In genomic region chr4:29152134-29152867, GRCm38 (mm10) we compare ENCODE assay signal across 20 mouse cellular contexts.
DNase-seq lines count a peak whose midpoint lies in the region; ATAC-seq and TF ChIP-seq lines count a peak whose summit lies in the region.
"Had no signal": no experiment of that assay in that cellular context is flagged by ENCODE, and none has a peak within 500 bp of the region (broad histone marks: within the 10 kb centered on the region; RNA-seq: fewer than 3 reads in every experiment).

No protein-coding gene starts in this region.

- no peaks in the 10 kb centered on the region for H3K4me1 ChIP-seq in testis, adult 2 months (ENCODE audit: control insufficient read depth, insufficient read depth, low read length)
- H3K4me1 ChIP-seq in intestine, postnatal 0 days (replicated peaks; ENCODE audit: control insufficient read depth, insufficient read depth, low read length), result 0 out of 2 replicates have a peak, but pooled peaks cover 4% of the 10 kb centered on the region
- no peaks in the 10 kb centered on the region; the same call in 1 of the 2 replicates for H3K4me1 ChIP-seq in small intestine, adult 2 months (ENCODE audit: control insufficient read depth, insufficient read depth, insufficient read length, low read length)
- H3K4me1 ChIP-seq: forebrain, embryonic 13.5 days; heart, embryonic 13.5 days; liver, embryonic 13.5 days; neural tube, embryonic 12.5 days had no signal

- no peak overlapping the region for H3K4me2 ChIP-seq in intestine, postnatal 0 days (replicated peaks; ENCODE audit: low read depth)
- H3K4me2 ChIP-seq: forebrain, embryonic 13.5 days; heart, embryonic 13.5 days; liver, embryonic 13.5 days; midbrain, embryonic 11.5 days; neural tube, embryonic 12.5 days had no signal

- no peaks in the 10 kb centered on the region for H3K36me3 ChIP-seq in testis, adult 2 months (ENCODE audit: control insufficient read depth, insufficient read depth, low read length)
- no peaks in the 10 kb centered on the region for H3K36me3 ChIP-seq in intestine, postnatal 0 days (ENCODE audit: control insufficient read depth, insufficient read depth)
- no peaks in the 10 kb centered on the region for H3K36me3 ChIP-seq in small intestine, adult 2 months (ENCODE audit: control insufficient read depth, insufficient read depth, low read length)
- H3K36me3 ChIP-seq: heart, embryonic 13.5 days; liver, embryonic 13.5 days; neural tube, embryonic 12.5 days had no signal

- 0 out of 2 replicates have a peak overlapping the region, but pooled peaks have one; percentile 12 for H3K27ac ChIP-seq in testis, adult 2 months (ENCODE audit: control insufficient read depth, insufficient read depth, low read depth, low read length)
- peak overlapping the region; percentile 54; the same call in 1 of the 2 replicates for H3K27ac ChIP-seq in intestine, postnatal 0 days (ENCODE audit: low read depth, low read length)
- H3K27ac ChIP-seq in small intestine, adult 2 months (ENCODE audit: insufficient read depth, low read depth, low read length), result peak overlapping the region; percentile 52
- H3K27ac ChIP-seq: forebrain, embryonic 13.5 days; heart, embryonic 13.5 days; liver, embryonic 13.5 days; neural tube, embryonic 12.5 days had no signal

- no peak overlapping the region for H3K4me3 ChIP-seq in testis, adult 2 months (ENCODE audit: control insufficient read depth, low read depth, low read length)
- H3K4me3 ChIP-seq in intestine, postnatal 0 days (ENCODE audit: low read depth, low read length), result no peak overlapping the region
- H3K4me3 ChIP-seq in small intestine, adult 2 months (ENCODE audit: low read depth, low read length), result no peak overlapping the region
- H3K4me3 ChIP-seq: forebrain, embryonic 13.5 days; heart, embryonic 13.5 days; liver, embryonic 13.5 days; neural tube, embryonic 12.5 days had no signal

- H3K27me3 ChIP-seq in testis, adult 2 months (ENCODE audit: control insufficient read depth, insufficient read depth, low read length), result no peaks in the 10 kb centered on the region
- H3K27me3 ChIP-seq in intestine, postnatal 0 days (replicated peaks; ENCODE audit: control insufficient read depth, insufficient read depth, low read length), result no peaks in the 10 kb centered on the region
- no peaks in the 10 kb centered on the region for H3K27me3 ChIP-seq in small intestine, adult 2 months (ENCODE audit: control insufficient read depth, insufficient read depth, low read length)
- H3K27me3 ChIP-seq: forebrain, embryonic 13.5 days; heart, embryonic 13.5 days; liver, embryonic 13.5 days; neural tube, embryonic 12.5 days had no signal

- H3K9ac ChIP-seq in intestine, postnatal 0 days (ENCODE audit: low read depth, low read length), result no peak overlapping the region
- H3K9ac ChIP-seq: forebrain, embryonic 13.5 days; heart, embryonic 13.5 days; liver, embryonic 13.5 days; neural tube, embryonic 12.5 days had no signal

- TF ChIP-seq CTCF in testis, adult 2 months (IDR thresholded peaks at IDR 0.05; ENCODE audit: control insufficient read depth, insufficient read depth, insufficient replicate concordance, low read depth, low read length), result no peak
- TF ChIP-seq CTCF in intestine, postnatal 0 days (IDR thresholded peaks at IDR 0.05; ENCODE audit: low read depth), result no peak
- no peak for TF ChIP-seq CTCF in small intestine, adult 2 months (IDR thresholded peaks at IDR 0.05; ENCODE audit: extremely low read depth, insufficient read length, insufficient replicate concordance, low read depth, low read length)

- no peak for DNase-seq in testis, postnatal 10 days (ENCODE audit: low spot score)
- no peak for DNase-seq in spleen, postnatal 4 days (ENCODE audit: low spot score in 2 of 2)
- DNase-seq in kidney, postnatal 10 days, result no peak
- DNase-seq in cerebellum, adult 9-11 months, result no peak
- DNase-seq: adrenal gland, postnatal 14 days; cerebellum, adult 11 months; gastrocnemius, postnatal 10 days; heart, adult 18-20 months; kidney, adult 18-20 months; kidney, postnatal 4 days; liver, embryonic 13.5 days; right cerebral cortex, postnatal 4 days had no signal

- WGBS in intestine, postnatal 0 days, result 53% methylated on average over 6 of the region's 6 CpGs
- 22% methylated on average over 6 of the region's 6 CpGs for WGBS in small intestine, adult 2 months

- ATAC-seq in intestine, postnatal 0 days, result peak; percentile 94
- ATAC-seq: forebrain, embryonic 13.5 days; hindbrain, embryonic 16.5 days had no signal

- H3K9me3 ChIP-seq in intestine, postnatal 0 days (ENCODE audit: control insufficient read depth), result no peaks in the 10 kb centered on the region
- H3K9me3 ChIP-seq: forebrain, embryonic 13.5 days; heart, embryonic 13.5 days; liver, embryonic 13.5 days; neural tube, embryonic 12.5 days had no signal

- no peak for TF ChIP-seq POLR2A in testis, adult 2 months (IDR thresholded peaks at IDR 0.05; ENCODE audit: control insufficient read depth, low read depth, low read length)
- no peak for TF ChIP-seq POLR2A in small intestine, adult 2 months (IDR thresholded peaks at IDR 0.05; ENCODE audit: low read depth, low read length)
